Mouse (Mus musculus) stomach, embryonic 15.5 days (tissue): ENCODE measurements at regions not wholly inside any gene's neighbourhood (a gene's known extent, or its start where the extent isn't known, plus 50 kb on each side); places are given as distances from the start of the nearest gene placed in this dataset.

ENCODE experiments used
- ATAC-seq: fragments of 200-750 bp; cut with Nextera tagmentation; 2 replicates; pipeline ENCODE4 v1.8.0; 2017; ENCODE audit warnings: low read depth, moderate number of reproducible peaks, moderate TSS enrichment; ENCODE audit not compliant: insufficient read depth, low FRiP score
- H3K27ac ChIP-seq: fragments of 300-500 bp; sonication (generic); 2 replicates; pipeline ENCODE4 v1.5.1; 2015; ENCODE audit warnings: mild to moderate bottlenecking, inconsistent platforms
- H3K27me3 ChIP-seq: fragments of 300-500 bp; sonication (generic); replicated peaks from 2 replicates; pipeline ENCODE4 v1.6.1; 2015; ENCODE audit warnings: inconsistent platforms
- H3K36me3 ChIP-seq: fragments of 300-500 bp; sonication (generic); 2 replicates; pipeline ENCODE4 v1.6.1; 2015; ENCODE audit warnings: inconsistent platforms
- H3K4me1 ChIP-seq: fragments of 300-500 bp; sonication (generic); 2 replicates; pipeline ENCODE4 v1.6.1; 2015; ENCODE audit warnings: inconsistent platforms
- H3K4me2 ChIP-seq: fragments of 300-500 bp; sonication (generic); 2 replicates; pipeline ENCODE4 v1.6.1; 2015; ENCODE audit warnings: mild to moderate bottlenecking, inconsistent platforms
- H3K4me3 ChIP-seq: fragments of 300-500 bp; sonication (generic); replicated peaks from 2 replicates; pipeline ENCODE4 v1.5.1; 2015; ENCODE audit warnings: inconsistent platforms
- H3K9ac ChIP-seq: fragments of 300-500 bp; sonication (generic); 2 replicates; pipeline ENCODE4 v1.6.1; 2015; ENCODE audit warnings: inconsistent platforms
- H3K9me3 ChIP-seq: fragments of 300-500 bp; sonication (generic); 2 replicates; pipeline ENCODE4 v1.6.1; 2016; ENCODE audit warnings: inconsistent platforms
- WGBS: fragments of 180-500 bp; shearing (Covaris S2); methylation state at CpG from one replicate; pipeline ENCODE4 v1.1.7; 2015; 5-methylcytosine and 5-hydroxymethylcytosine counted together

- WGBS = 53% methylated on average over 7 of the region's 7 CpGs
- Histone ChIP-seq H3K36me3 (no peaks in the 10 kb centered on the region), H3K9ac (no peak overlapping the region), H3K9me3 (no peaks in the 10 kb centered on the region), H3K27ac (no peak overlapping the region), H3K27me3 (no peaks in the 10 kb centered on the region), H3K4me1 (no peaks in the 10 kb centered on the region), H3K4me2 (no peak overlapping the region), H3K4me3 (no peak overlapping the region)
- ATAC-seq = no peak
These were observed 110.2 kb upstream of the Zfp648 start for GRCm38 (mm10) chr1:154090521-154091490.

- Histone ChIP-seq H3K27ac (no peak overlapping the region), H3K9me3 (no peaks in the 10 kb centered on the region), H3K4me3 (no peak overlapping the region), H3K27me3 (no peaks in the 10 kb centered on the region), H3K4me1 (no peaks in the 10 kb centered on the region), H3K36me3 (no peaks in the 10 kb centered on the region), H3K9ac (no peak overlapping the region), H3K4me2 (no peak overlapping the region)
- no peak for ATAC-seq
- 66% methylated on average over 4 of the region's 4 CpGs for WGBS
These were observed 107.4 kb upstream of the Zfp648 start for GRCm38 (mm10) chr1:154093549-154093948.

GRCm38 (mm10) chr1:154094357-154094756, 106.6 kb upstream of the Zfp648 start:
- Histone ChIP-seq H3K4me1 (no peaks in the 10 kb centered on the region), H3K36me3 (no peaks in the 10 kb centered on the region), H3K9me3 (no peaks in the 10 kb centered on the region), H3K27ac (no peak overlapping the region), H3K4me3 (no peak overlapping the region), H3K27me3 (no peaks in the 10 kb centered on the region), H3K4me2 (no peak overlapping the region), H3K9ac (no peak overlapping the region)
- WGBS = 59% methylated on average over 5 of the region's 5 CpGs
- no peak for ATAC-seq

- 83% methylated on average over 7 of the region's 7 CpGs for WGBS
- no peaks in the 10 kb centered on the region for H3K27me3 ChIP-seq
- H3K4me1 ChIP-seq = no peaks in the 10 kb centered on the region
- no peak for ATAC-seq
- H3K4me3 ChIP-seq = no peak overlapping the region
- H3K4me2 ChIP-seq = no peak overlapping the region
- H3K9me3 ChIP-seq = no peaks in the 10 kb centered on the region
- no peaks in the 10 kb centered on the region for H3K36me3 ChIP-seq
- no peak overlapping the region for H3K27ac ChIP-seq
- H3K9ac ChIP-seq = no peak overlapping the region
These were observed 104.9 kb upstream of the Zfp648 start for GRCm38 (mm10) chr1:154096113-154096512.

- 86% methylated on average over 2 of the region's 2 CpGs for WGBS
- Histone ChIP-seq H3K4me3 (no peak overlapping the region), H3K36me3 (no peaks in the 10 kb centered on the region), H3K9me3 (no peaks in the 10 kb centered on the region), H3K27ac (no peak overlapping the region), H3K27me3 (no peaks in the 10 kb centered on the region), H3K4me2 (no peak overlapping the region), H3K4me1 (no peaks in the 10 kb centered on the region), H3K9ac (no peak overlapping the region)
- no peak for ATAC-seq
These were observed 104.1 kb upstream of the Zfp648 start for GRCm38 (mm10) chr1:154096911-154097310.

- no peak overlapping the region for H3K27ac ChIP-seq
- H3K4me1 ChIP-seq = no peaks in the 10 kb centered on the region
- H3K9me3 ChIP-seq = no peaks in the 10 kb centered on the region
- H3K9ac ChIP-seq = no peak overlapping the region
- no peak overlapping the region for H3K4me2 ChIP-seq
- no peaks in the 10 kb centered on the region for H3K27me3 ChIP-seq
- ATAC-seq = no peak
- H3K4me3 ChIP-seq = no peak overlapping the region
- no peaks in the 10 kb centered on the region for H3K36me3 ChIP-seq
- WGBS = 26% methylated on average over 6 of the region's 6 CpGs
These were observed 103.3 kb upstream of the Zfp648 start for GRCm38 (mm10) chr1:154097656-154098055.

- Histone ChIP-seq H3K36me3 (no peaks in the 10 kb centered on the region), H3K4me1 (peaks cover 8% of the 10 kb centered on the region; the same call in 1 of the 2 replicates), H3K9ac (no peak overlapping the region), H3K4me2 (no peak overlapping the region), H3K9me3 (no peaks in the 10 kb centered on the region), H3K27ac (no peak overlapping the region), H3K27me3 (no peaks in the 10 kb centered on the region), H3K4me3 (no peak overlapping the region)
- ATAC-seq = no peak
- 79% methylated on average over 3 of the region's 3 CpGs for WGBS
These were observed 100.4 kb upstream of the Zfp648 start for GRCm38 (mm10) chr1:154100556-154100955.

- 82% methylated on average over 1 of the region's 1 CpGs for WGBS
- Histone ChIP-seq H3K4me2 (no peak overlapping the region), H3K27me3 (no peaks in the 10 kb centered on the region), H3K9me3 (no peaks in the 10 kb centered on the region), H3K36me3 (no peaks in the 10 kb centered on the region), H3K4me3 (no peak overlapping the region), H3K9ac (no peak overlapping the region), H3K4me1 (peaks cover 8% of the 10 kb centered on the region; the same call in 1 of the 2 replicates), H3K27ac (no peak overlapping the region)
- ATAC-seq = no peak
These were observed 99.6 kb upstream of the Zfp648 start for GRCm38 (mm10) chr1:154101433-154101832.

GRCm38 (mm10) chr1:154102191-154102590, 98.8 kb upstream of the Zfp648 start:
- H3K9me3 ChIP-seq = no peaks in the 10 kb centered on the region
- no peak overlapping the region for H3K4me3 ChIP-seq
- H3K27me3 ChIP-seq = no peaks in the 10 kb centered on the region
- no peak for ATAC-seq
- H3K36me3 ChIP-seq = no peaks in the 10 kb centered on the region
- no peak overlapping the region for H3K4me2 ChIP-seq
- WGBS = 90% methylated on average over 3 of the region's 3 CpGs
- no peak overlapping the region for H3K9ac ChIP-seq
- H3K27ac ChIP-seq = peak overlapping the region; percentile 45; the same call in 1 of the 2 replicates
- H3K4me1 ChIP-seq = peaks cover 8% of the 10 kb centered on the region; the same call in 1 of the 2 replicates

- Histone ChIP-seq H3K27me3 (no peaks in the 10 kb centered on the region), H3K9ac (no peak overlapping the region), H3K4me2 (peak overlapping the region; percentile 26), H3K9me3 (no peaks in the 10 kb centered on the region), H3K4me3 (no peak overlapping the region), H3K36me3 (no peaks in the 10 kb centered on the region), H3K27ac (peak overlapping the region; percentile 45), H3K4me1 (peaks cover 8% of the 10 kb centered on the region; the same call in 1 of the 2 replicates)
- ATAC-seq = peak; percentile 66; the same call in 1 of the 2 replicates
- 40% methylated on average over 15 of the region's 15 CpGs for WGBS
These were observed 98.0 kb upstream of the Zfp648 start for GRCm38 (mm10) chr1:154102871-154103596.

- H3K4me3 ChIP-seq = no peak overlapping the region
- H3K27ac ChIP-seq = peak overlapping the region; percentile 45; the same call in 1 of the 2 replicates
- no peak overlapping the region for H3K9ac ChIP-seq
- no peak overlapping the region for H3K4me2 ChIP-seq
- WGBS = 78% methylated on average over 5 of the region's 5 CpGs
- no peaks in the 10 kb centered on the region for H3K36me3 ChIP-seq
- no peak for ATAC-seq
- H3K27me3 ChIP-seq = no peaks in the 10 kb centered on the region
- H3K4me1 ChIP-seq = peaks cover 8% of the 10 kb centered on the region; the same call in 1 of the 2 replicates
- no peaks in the 10 kb centered on the region for H3K9me3 ChIP-seq
These were observed 97.4 kb upstream of the Zfp648 start for GRCm38 (mm10) chr1:154103597-154103923.

GRCm38 (mm10) chr1:154104006-154104600, 96.9 kb upstream of the Zfp648 start:
- H3K36me3 ChIP-seq = no peaks in the 10 kb centered on the region
- no peaks in the 10 kb centered on the region for H3K27me3 ChIP-seq
- H3K9me3 ChIP-seq = no peaks in the 10 kb centered on the region
- no peak overlapping the region for H3K27ac ChIP-seq
- H3K4me1 ChIP-seq = peaks cover 8% of the 10 kb centered on the region; the same call in 1 of the 2 replicates
- 84% methylated on average over 4 of the region's 4 CpGs for WGBS
- ATAC-seq = no peak
- no peak overlapping the region for H3K4me3 ChIP-seq
- H3K9ac ChIP-seq = no peak overlapping the region
- no peak overlapping the region for H3K4me2 ChIP-seq
